Mouse (Mus musculus): Measurements from ENCODE around the gene Hecw2.

The Hecw2 gene

DNA sequence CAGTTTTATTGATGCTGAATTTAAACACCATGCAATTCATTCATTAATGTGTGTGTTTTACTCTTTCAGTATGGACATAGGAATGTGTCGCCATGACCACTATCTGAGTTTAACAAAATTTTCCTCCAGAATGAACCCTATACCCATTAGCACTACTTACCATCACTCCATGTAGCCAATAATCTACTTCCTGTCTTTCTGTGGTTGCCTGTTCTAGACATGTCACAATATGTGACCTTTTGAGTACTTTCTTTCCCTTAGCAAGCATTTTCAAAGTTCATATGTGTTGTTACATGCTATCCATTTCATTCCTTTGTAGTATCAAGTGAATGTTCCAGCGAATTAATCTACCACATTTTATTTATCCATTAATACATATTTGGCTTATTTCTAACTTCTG lies 294.6 kb downstream of the Hecw2 start:
- DNase-seq (ENCODE audit: low read depth in 1 of 2, low spot score in 2 of 2): no peak

DNA sequence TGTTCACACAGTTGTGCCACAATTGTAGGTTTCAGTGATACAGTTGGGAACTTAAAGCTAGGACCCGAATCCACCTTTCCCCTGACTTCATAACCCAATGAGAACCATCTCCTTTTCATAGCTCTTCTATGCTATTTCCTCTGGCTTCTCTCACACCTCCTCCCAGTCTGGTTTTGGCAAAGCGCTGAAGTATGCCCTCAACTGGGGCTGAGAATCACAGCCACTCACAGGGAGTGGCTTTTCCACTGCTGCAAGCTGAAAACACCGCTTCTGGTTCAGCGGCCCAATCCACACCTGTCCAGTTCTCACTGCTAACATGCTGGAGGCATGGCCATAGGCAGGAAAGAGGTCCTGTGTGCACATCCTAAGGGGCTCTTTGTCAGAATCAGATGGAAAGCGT lies 300.7 kb downstream of the Hecw2 start:
- no peak for DNase-seq (ENCODE audit: low read depth in 1 of 2, low spot score in 2 of 2)

DNA sequence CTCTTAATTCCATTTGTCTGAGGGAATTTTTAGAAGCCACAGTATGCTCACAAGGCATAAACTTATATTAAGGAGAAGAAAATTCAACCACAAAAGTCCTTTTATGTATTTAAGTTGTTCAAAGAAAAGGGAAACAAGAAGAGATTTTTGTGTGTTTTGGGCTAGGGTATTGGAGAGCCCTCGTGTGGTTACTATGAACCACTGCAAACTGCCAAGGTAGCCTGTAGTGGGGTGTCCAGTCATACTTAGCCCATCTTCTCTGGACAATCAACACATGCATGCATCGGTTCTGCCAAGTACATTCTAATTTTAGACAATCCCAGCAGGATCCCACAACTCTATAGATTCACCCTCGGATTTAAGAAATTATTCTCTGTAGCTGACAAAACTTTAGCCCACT lies 304.6 kb downstream of the Hecw2 start:
- no peak for DNase-seq (ENCODE audit: low read depth in 1 of 2, low spot score in 2 of 2)

DNA sequence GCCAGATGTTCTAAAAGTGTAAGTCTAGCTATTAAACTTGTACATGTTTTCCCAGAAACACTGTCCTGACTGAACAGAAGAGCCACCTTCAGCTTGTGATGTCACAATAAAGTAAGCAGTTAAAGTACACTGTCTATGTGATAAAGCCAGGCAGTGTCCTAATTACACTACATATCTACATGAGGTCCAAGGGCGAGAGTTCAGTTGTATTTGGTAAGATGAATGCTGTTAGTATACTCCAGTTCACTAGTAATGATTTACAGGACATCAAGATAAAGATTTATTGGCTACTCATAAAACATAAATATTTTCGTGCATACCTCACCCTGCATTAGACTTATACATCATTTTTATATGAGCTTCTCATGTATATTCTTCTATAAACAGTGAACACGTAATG lies 305.2 kb downstream of the Hecw2 start:
- no peak for DNase-seq (ENCODE audit: low read depth in 1 of 2, low spot score in 2 of 2)

DNA sequence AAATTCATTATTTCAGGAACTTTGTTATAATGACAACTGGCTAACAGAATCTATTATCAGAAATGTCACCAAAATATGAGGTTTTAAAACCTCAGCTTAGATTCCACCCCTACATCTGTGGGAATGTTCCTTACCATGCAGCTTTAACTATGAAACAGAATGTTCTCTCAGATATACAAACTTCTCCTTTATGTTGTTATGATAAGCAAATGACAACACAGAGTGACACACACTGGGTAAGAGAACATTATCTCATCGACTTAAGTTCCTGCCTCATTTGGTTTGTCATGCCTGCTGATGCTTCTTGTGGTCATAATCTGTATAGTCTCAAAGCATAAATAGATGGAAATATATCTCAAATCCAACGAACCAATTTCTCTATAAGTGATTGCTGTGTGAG lies 312.5 kb downstream of the Hecw2 start:
- DNase-seq (ENCODE audit: low read depth in 1 of 2, low spot score in 2 of 2): no peak

DNA sequence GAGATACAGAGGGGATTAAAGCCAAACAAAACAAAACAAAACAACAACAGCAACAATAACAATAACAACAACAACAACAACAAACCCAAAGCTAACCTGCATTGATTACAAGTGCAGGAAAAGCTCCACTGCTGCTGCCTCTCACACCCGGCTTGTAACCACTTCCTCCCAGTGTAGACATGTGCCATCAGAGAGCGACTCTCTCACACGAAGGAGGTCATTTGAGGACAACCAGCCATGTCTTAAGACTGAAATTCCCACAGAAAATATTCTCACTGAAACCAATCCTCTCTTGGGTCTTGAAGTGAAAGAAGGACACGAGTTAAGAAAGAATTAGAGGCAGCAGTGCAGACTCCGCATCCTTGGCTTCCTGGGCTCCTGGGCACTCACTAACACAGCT lies 319.0 kb downstream of the Hecw2 start:
- DNase-seq (ENCODE audit: low read depth in 1 of 2, low spot score in 2 of 2): no peak

DNA sequence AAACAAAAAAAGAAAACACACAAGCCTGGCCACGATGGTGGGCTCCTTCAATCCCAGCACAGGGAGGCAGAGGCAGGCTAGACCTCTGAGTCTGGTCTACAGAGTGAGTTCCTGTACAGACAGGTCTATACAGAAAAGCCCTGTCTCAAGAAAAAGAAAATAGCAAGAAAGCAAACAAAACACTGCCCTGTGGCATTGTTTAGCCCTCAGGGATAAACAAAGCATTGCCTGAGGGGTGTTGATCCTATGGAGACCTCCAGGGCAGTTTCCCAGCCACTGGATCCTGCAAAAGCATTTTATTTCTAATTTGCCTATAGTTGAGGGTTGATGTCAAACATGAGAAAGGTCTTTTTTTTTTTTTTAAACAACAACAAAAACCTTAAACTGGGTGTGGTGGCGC lies 327.7 kb downstream of the Hecw2 start:
- DNase-seq (ENCODE audit: low read depth in 1 of 2, low spot score in 2 of 2): no peak

DNA sequence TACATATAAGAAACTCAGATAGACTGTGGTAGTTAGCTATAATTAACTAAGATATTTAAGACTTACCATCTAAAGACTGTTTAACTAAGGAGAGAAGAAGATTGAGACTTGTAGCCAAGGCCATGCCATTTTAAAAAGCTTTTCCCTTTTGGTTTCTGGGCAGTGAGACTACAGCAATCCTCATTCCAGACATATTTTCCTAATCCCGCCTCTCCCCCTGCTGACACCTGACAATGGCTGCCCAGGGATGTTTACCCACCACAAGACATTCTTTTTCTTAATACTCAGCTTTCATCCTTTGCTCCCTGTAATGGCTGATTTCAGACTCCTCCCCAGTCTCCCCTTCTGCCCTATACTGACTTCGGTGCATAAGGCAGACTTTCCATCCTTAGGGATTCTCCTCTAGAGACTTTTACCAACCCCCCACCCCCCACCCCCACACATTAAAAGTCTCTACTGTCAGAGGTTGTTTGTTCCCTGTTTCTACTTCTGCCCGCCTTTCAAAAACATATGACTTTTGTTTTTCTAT lies 328.5 kb downstream of the Hecw2 start:
- DNase-seq (ENCODE audit: low read depth in 1 of 2, low spot score in 2 of 2): no peak

DNA sequence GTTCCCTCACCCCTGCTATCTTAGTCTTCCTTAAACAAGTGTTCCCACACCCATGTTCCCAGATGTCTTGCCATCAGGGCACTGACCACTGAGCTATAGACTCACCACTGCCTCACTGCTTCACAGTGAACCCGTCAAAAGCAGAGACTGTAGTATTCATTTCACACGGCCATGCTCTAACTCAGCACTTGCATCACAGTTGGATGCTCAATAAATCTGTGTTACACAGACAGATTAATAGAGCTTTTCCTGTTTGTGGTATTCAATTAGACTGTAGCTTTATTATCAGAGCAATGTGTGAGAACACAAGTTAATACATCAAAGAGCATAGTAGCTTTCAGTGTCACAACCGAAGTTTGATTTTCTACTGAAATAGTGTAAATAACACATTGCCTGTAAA lies 330.9 kb downstream of the Hecw2 start:
- no peak for DNase-seq (ENCODE audit: low read depth in 1 of 2, low spot score in 2 of 2)

DNA sequence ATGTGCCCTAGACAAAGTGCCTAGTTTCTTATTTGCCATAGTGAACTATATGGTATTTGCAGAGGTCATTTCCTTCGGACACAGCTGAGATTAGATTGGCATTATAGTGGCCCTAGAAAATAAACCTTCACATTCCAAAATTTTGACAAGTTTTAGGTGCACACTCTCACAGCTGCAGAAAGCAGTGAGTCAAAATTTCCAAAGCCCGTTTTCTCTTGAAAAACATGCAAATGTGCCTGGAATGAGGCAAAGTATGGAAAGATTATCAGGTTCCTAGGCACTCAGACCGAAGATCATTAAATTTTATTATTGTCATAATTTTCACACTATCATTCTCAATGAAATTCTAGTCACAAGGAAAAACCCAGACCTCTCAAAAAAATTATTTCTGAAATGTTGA lies 334.4 kb downstream of the Hecw2 start:
- DNase-seq (ENCODE audit: low read depth in 1 of 2, low spot score in 2 of 2): no peak

DNA sequence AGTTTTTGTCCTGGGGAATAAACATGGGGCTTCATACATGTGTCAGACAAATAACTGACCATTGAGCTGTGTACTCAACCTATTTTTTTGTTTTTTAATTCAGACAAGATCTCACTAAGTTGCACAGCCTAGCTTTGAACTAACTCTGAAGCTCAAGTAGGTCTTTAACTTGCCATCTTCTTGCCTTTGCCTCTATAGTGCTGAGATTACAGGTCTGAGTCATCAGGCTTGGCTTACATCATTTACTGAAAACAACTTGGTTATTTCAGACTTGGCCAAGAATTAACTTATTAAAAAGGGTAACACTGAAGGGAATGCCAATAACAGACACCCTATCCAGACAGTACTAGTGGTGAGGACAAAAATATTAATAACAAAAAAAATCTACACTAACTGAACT lies 335.8 kb downstream of the Hecw2 start:
- DNase-seq (ENCODE audit: low read depth in 1 of 2, low spot score in 2 of 2): no peak

DNA sequence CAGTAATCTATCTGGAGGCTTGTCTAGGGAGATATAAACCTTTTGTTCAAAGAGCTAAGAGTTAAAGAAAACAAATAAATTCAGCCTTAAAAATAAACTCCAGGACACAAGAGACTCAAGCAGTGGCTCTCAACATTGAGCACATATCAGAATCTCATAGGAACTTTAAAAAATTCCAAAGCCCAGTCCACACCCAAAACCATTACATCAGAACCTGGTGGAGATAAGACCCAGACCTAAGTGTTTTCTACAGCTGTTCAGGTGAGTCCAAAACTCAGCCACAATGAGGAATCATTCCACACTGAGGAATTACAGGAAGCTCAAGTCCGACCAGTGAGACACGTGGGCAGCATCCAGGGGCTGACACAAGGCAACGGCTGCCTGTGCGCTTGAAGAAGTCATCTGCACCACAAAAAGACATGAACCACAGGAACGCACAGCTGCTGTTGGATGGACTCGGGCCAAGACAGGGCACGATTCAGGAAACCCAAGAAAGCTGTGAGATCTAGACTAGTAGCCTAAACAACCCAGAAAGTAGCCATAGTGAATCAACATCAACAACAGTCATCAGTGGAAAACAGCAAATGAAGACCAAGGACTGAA lies 338.4 kb downstream of the Hecw2 start:
- peak in 1 of 2 experiments; percentile 12 for DNase-seq (ENCODE audit: low read depth in 1 of 2, low spot score in 2 of 2)

DNA sequence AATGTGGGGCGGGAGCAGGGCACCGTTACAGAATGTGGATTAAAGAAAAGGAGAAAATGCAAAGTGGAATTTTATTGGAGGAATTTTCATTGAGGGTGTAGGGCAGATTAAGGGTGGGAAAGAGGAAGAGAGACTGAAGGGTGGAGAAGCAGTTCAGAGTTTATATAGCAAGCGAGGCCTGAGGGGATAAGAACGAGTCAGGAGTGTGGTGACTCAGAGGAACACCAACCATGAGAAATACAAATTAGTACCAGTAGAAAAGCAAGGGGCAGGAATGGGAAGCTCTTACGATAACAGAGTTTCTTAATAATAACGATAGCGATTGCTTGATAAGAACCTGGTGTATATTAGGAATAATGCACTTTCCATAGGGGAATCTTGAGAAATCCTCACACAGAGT lies 339.2 kb downstream of the Hecw2 start:
- DNase-seq (ENCODE audit: low read depth in 1 of 2, low spot score in 2 of 2): no peak

DNA sequence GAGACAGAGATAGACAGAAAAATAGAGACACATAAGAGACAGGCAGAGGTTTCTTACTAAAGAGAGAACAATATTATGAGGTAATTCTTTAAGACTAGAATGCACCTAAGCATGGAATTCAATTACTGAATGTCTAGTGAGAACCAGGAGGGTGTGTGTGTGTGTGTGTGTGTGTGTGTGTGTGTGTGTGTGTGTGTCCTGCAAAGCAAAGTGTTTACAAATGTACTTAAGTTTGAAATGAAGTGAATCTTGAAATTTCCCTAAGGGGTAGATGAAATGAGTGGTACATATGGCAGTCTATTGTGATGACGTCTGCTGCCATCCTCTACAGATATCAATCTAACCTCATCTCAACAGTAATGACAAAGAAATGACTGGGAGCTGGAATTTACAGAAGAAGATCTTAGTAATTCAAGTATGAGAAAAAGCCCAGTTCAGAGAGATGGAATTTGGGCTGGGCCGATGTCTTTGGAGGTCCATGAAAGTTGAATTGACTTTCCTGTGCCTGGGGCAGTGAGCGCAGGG lies 342.8 kb downstream of the Hecw2 start:
- no peak for DNase-seq (ENCODE audit: low read depth in 1 of 2, low spot score in 2 of 2)

DNA sequence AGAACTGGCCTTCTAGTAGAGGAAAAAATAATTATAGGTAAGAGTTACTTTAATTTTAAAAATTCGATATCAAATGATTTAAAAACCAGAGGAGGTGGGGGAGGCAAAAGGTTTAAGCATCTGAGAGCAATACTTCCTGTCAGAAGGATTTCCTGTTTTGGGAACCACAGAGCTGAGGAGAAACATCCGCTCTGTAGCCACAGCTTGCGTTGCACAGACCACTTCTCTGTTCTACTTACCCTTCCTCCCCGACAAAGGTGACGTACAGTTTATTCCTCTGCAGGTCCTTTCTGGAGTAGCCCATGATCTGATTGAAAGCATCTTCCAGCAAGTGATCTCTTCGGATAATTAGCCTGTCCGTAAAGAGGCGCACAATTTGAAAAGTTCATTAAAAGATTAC lies 343.6 kb downstream of the Hecw2 start:
- peak; percentile 75 to 80 for DNase-seq (ENCODE audit: low read depth in 1 of 2, low spot score in 2 of 2)

DNA sequence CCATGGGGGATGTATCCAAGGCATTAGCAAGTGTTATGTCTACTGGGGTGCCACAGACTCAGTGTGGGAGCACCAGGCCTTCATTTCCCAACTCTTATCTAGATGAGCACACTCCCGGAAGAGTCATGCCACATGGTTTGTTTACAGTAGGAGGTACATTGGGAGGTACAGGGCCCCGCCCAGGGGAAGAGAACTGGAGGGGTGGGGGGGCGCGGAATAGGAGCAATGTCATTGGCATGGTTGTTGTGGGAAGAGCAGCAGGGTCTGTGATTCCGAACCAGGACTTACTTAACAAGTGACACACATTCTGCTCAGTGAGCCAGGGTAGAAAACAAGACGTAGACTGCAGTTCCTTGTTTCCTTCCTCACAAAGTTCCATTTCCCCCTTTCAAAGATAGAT lies 344.1 kb downstream of the Hecw2 start:
- DNase-seq (ENCODE audit: low read depth in 1 of 2, low spot score in 2 of 2): peak; percentile 61 to 67

DNA sequence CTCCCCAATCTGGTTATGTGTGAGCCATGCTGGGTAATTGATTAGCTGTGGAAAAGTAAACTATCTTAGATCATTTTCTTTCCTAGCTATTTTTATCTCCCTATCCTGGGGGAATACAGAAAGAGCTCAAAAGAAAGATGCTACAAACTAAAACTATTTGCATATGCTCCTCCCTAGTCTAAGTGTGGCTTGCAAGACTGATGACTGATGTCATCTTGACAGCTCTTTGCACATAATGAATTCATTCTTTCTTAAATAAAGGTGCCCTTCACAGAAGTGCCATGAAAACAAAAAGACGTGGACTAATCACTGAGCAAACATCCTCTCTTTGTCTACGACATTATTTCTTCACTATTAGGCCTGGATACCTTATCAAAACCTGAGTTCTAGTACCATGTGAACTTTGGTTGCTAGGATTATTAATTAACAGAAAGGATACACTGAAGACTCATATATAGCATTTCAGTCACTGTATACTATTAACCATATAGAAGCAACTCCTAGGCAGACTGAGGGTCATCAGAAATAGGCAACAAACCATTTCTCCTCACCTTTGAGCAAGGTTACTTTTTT lies 348.2 kb downstream of the Hecw2 start:
- no peak for DNase-seq (ENCODE audit: low read depth in 1 of 2, low spot score in 2 of 2)

DNA sequence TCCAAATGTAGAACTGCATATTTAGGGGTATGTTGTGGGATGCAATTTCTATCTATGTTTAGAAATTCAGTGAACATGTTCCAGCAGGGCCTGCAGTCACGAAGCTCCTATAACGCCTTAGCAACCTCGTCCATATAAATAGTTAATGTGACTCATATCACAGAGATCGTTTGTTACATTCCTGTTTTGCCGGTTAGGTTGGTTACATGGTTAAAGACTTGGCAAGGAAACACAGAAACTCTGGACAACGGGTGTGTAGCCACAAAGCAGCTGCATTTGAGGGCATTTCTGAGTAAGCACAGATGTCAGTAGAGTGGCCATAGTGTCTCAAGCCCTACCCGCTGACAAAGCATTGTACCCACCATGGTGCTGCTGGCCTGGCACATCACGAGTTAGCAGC lies 349.1 kb downstream of the Hecw2 start:
- no peak for DNase-seq (ENCODE audit: low read depth in 1 of 2, low spot score in 2 of 2)

DNA sequence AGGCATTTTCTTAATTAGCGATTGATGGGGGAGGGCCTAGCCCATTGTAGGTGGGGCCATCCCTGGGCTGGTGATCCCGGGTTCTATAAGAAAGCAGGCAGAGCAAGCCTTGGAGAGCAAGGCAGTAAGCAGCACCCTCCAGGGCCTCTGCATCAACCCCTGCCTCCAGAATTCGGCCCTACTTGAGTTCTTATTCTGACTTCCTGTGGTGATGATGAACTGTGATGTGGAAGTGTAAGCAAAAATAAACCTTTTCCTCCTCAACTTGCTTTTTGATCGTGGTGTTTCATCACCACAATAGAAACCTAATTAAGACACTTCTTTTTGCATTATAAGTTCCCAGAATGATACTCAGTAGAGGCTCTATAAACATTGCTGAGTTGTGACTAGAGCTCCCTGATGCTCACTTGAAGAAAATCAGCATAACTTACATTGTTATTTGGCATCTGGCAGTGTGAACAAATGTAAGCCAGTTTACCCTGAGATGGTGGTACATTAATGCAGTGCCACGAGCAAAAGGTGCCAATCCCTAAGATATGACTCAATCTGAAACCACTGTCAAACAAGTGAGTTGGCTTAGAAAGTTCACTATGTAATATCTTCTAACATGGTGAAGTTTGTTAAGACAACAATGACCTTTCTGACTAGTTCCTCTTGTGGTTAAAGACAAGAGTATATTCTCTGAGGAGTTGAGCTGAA lies 349.9 kb downstream of the Hecw2 start:
- no peak for DNase-seq (ENCODE audit: low read depth in 1 of 2, low spot score in 2 of 2)

DNA sequence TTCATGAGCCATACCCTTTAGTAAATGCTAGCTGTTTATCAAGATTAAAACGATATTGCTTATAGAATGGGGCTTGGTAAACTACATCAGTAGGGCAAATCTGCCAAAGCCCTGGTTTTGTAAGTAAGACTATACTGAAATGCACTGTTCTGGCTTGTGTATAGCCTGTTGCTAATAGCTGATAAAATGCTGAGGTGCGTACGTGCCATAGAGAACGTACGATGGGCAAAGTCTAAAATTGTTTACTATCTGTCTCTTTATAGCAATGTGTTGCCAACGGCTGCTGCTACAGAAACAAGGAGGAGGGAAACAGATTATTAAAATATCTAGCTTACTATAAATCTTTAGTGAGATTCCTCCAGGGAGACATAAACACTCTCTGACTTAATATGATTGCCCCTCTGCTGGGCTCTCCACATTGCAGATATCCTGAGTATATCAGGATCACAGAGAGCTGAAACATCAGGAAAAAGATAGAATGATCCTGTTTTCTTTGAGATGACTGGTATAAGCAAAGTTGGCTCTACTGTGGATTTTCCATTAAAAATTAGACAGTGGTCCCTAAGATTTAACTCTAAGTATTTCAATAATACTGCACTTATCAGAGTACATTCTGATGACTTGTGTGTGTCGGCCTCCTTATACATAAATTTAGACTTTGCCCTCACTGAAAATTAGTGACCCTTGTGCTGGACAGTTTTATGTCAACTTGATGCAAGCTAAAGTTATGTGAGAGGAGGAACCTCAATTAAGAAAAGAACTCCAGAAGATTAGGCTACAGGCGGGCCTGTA lies 350.6 kb downstream of the Hecw2 start:
- DNase-seq (ENCODE audit: low read depth in 1 of 2, low spot score in 2 of 2): no peak

DNA sequence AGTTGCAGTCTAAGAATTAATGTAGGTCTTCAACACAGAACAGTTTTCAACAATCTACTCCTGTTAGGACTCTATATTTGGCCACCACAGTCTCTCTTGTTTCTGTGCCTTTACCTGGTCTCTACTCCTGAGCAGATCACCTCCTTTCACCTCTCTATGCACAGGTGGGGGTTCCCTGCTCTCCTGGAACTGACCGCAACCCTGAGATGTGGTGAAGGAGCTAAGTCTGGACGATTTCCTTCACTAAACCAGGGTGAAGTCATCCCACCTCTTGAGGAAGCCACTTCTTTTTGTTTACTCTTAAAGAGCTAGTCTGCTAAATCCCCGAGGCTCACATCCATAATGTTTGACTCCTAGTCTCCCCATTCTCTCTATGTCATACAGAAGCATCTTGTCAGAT lies 351.9 kb downstream of the Hecw2 start:
- no peak for DNase-seq (ENCODE audit: low read depth in 1 of 2, low spot score in 2 of 2)

DNA sequence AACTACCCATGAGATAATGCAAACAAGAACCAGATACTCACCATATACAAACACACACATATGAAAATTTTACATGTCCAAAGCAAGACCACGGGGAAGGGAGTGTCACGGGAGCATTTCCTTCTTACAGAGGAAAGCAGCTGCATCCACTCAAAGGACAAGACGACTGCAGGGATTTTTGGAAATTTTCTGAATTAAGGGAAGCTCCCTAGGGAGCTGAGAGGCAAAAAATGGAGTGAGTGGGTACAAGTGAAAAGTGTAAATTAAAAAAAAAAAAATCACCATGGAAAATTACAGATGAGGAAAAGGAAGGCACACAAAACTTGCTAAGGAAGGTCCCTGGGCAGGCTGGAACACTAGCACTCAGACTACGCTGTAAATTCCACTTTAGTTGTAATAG lies 353.9 kb downstream of the Hecw2 start:
- DNase-seq (ENCODE audit: low read depth in 1 of 2, low spot score in 2 of 2): no peak
